Mouse (Mus musculus): ENCODE results near the gene Cenpt.

DNA sequence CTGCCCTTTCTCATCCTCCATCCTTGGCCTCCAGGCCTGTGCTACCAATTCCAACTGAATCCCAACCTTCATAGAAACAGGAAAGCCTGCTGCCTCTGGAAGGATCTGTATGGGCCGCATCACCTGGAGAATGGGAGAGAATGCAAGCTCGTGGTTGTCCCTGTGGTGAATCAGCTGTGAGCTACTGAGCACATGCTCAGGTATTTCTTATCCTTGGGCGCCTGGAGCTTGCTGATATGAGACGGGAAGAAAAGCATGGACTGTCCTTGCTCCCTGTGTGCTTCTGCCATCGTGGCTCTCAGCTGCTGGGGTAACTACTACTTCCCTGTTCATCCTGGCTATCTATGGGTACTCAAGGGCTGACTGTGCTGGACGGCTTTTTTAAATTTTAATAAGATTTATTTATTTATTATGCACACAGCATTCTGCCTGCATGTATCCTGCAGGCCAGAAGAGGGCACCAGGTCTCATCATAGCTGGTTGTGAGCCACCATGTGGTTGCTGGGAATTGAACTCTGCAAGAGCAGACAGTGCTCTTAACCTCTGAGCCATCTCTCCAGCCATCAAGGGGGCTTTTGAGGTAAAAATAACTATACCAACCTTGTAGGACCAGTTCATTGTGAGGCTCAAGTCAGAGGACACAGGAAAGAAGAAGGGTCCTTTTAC lies 13.4 kb upstream of the Cenpt start:
- peak; percentile 18; the same call in 1 of the 2 replicates for TF ChIP-seq CTCF (IDR thresholded peaks at IDR 0.05; ENCODE audit: borderline replicate concordance, insufficient read depth, low read depth, low read length)
- no peak for TF ChIP-seq POLR2A (IDR thresholded peaks at IDR 0.05; ENCODE audit: borderline replicate concordance, insufficient read depth, low read length)

Measured in cerebellum, adult 2 months (tissue).